Comparison of ENCODE assay signal across 32 mouse cellular contexts in the genomic region with DNA sequence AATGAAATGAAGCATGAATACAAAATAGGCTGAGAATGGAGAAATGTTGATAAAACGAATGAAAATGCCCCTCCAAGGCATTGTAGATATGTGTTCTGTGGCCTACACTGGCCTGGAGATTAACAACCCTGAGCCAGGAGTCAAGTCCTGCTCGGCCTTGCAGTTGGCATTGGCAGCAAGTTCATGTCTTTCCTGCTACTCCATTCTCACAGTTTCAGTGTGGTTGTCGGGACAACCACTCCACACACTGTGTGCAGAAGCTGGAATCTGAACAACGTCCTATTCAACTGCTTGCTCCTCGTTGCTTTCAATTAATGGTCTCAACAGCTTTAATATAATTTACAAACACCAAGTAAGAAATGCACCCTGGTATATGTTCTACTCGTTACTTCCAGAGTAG. TPM values are rescaled to one million over a fixed set of nuclear protein-coding genes. Genes with fewer than 3 reads are reported as not detected.
DNase-seq lines count a peak whose midpoint lies in the region; ATAC-seq and TF ChIP-seq lines count a peak whose summit lies in the region.
"Had no signal": no experiment of that assay in that cellular context is flagged by ENCODE, and none has a peak within 500 bp of the region (broad histone marks: within the 10 kb centered on the region; RNA-seq: fewer than 3 reads in every experiment).

No protein-coding gene starts in this region.

- H3K4me3 ChIP-seq in forebrain, postnatal 0 days (ENCODE audit: low read depth, low read length) = no peak overlapping the region
- no peak overlapping the region for H3K4me3 ChIP-seq in forebrain, embryonic 10.5 days
- no peak overlapping the region for H3K4me3 ChIP-seq in midbrain, embryonic 14.5 days (replicated peaks; ENCODE audit: low read depth, low read length)
- H3K4me3 ChIP-seq in midbrain, embryonic 10.5 days = no peak overlapping the region
- no peak overlapping the region for H3K4me3 ChIP-seq in midbrain, postnatal 0 days (ENCODE audit: low read depth, low read length)
- H3K4me3 ChIP-seq: forebrain, embryonic 15.5 days; heart, adult 2 months; heart, embryonic 12.5 days; intestine, embryonic 15.5 days; liver, embryonic 12.5 days; megakaryocyte, embryonic 14.5 days had no signal

- no peaks in the 10 kb centered on the region for H3K36me3 ChIP-seq in forebrain, postnatal 0 days (ENCODE audit: insufficient read depth)
- H3K36me3 ChIP-seq in forebrain, embryonic 10.5 days (replicated peaks) = no peaks in the 10 kb centered on the region
- no peaks in the 10 kb centered on the region for H3K36me3 ChIP-seq in midbrain, embryonic 14.5 days (ENCODE audit: control insufficient read depth, insufficient read depth, low read length)
- no peaks in the 10 kb centered on the region for H3K36me3 ChIP-seq in midbrain, embryonic 10.5 days
- H3K36me3 ChIP-seq in midbrain, postnatal 0 days (ENCODE audit: insufficient read depth, low read length) = no peaks in the 10 kb centered on the region
- H3K36me3 ChIP-seq: forebrain, embryonic 15.5 days; heart, embryonic 12.5 days; intestine, embryonic 15.5 days; liver, embryonic 12.5 days had no signal

- no peak for TF ChIP-seq POLR2A in brain, embryonic 14.5 days (IDR thresholded peaks at IDR 0.05; ENCODE audit: borderline replicate concordance, extremely low read depth, insufficient read depth, insufficient read length, poor library complexity, severe bottlenecking)

- no peaks in the 10 kb centered on the region for H3K27me3 ChIP-seq in forebrain, postnatal 0 days (ENCODE audit: insufficient read depth, low read length)
- no peaks in the 10 kb centered on the region for H3K27me3 ChIP-seq in forebrain, embryonic 10.5 days (ENCODE audit: poor library complexity, severe bottlenecking)
- H3K27me3 ChIP-seq in midbrain, embryonic 14.5 days (ENCODE audit: control insufficient read depth, insufficient read depth, low read length) = no peaks in the 10 kb centered on the region
- no peaks in the 10 kb centered on the region for H3K27me3 ChIP-seq in midbrain, embryonic 10.5 days (ENCODE audit: low read depth, poor library complexity, severe bottlenecking)
- H3K27me3 ChIP-seq in midbrain, postnatal 0 days (ENCODE audit: insufficient read depth, low read length) = no peaks in the 10 kb centered on the region
- H3K27me3 ChIP-seq: forebrain, embryonic 15.5 days; heart, embryonic 12.5 days; intestine, embryonic 15.5 days; liver, embryonic 12.5 days had no signal

- H3K4me2 ChIP-seq in forebrain, postnatal 0 days (ENCODE audit: low read depth) = no peak overlapping the region
- H3K4me2 ChIP-seq in midbrain, embryonic 14.5 days (ENCODE audit: low read length) = no peak overlapping the region
- H3K4me2 ChIP-seq in midbrain, postnatal 0 days (ENCODE audit: low read depth, low read length, poor library complexity, severe bottlenecking) = no peak overlapping the region
- H3K4me2 ChIP-seq: forebrain, embryonic 15.5 days; heart, embryonic 12.5 days; intestine, embryonic 15.5 days; liver, embryonic 12.5 days had no signal

- no peaks in the 10 kb centered on the region for H3K9me3 ChIP-seq in forebrain, postnatal 0 days (ENCODE audit: low read length)
- no peaks in the 10 kb centered on the region for H3K9me3 ChIP-seq in forebrain, embryonic 10.5 days
- H3K9me3 ChIP-seq in midbrain, embryonic 14.5 days (ENCODE audit: control insufficient read depth, low read length) = no peaks in the 10 kb centered on the region
- no peaks in the 10 kb centered on the region for H3K9me3 ChIP-seq in midbrain, embryonic 10.5 days (replicated peaks)
- no peaks in the 10 kb centered on the region for H3K9me3 ChIP-seq in midbrain, postnatal 0 days (ENCODE audit: low read length)
- H3K9me3 ChIP-seq: forebrain, embryonic 15.5 days; heart, embryonic 12.5 days; intestine, embryonic 15.5 days; liver, embryonic 12.5 days; megakaryocyte, embryonic 14.5 days had no signal

- no peak for TF ChIP-seq CTCF in forebrain, postnatal 0 days (IDR thresholded peaks at IDR 0.05; ENCODE audit: low read depth)
- no peak for TF ChIP-seq CTCF in brain, embryonic 14.5 days (IDR thresholded peaks at IDR 0.05; ENCODE audit: borderline replicate concordance, extremely low read depth, insufficient read depth, insufficient read length)
- TF ChIP-seq CTCF in midbrain, postnatal 0 days (IDR thresholded peaks at IDR 0.05) = no peak

- H3K4me1 ChIP-seq in forebrain, postnatal 0 days (ENCODE audit: insufficient read depth) = no peaks in the 10 kb centered on the region
- H3K4me1 ChIP-seq in forebrain, embryonic 10.5 days = peaks cover 6% of the 10 kb centered on the region; the same call in 1 of the 2 replicates
- H3K4me1 ChIP-seq in midbrain, embryonic 14.5 days (ENCODE audit: control insufficient read depth, insufficient read depth, low read length) = peaks cover 8% of the 10 kb centered on the region; the same call in 1 of the 2 replicates
- peaks cover 26% of the 10 kb centered on the region for H3K4me1 ChIP-seq in midbrain, embryonic 10.5 days
- no peaks in the 10 kb centered on the region for H3K4me1 ChIP-seq in midbrain, postnatal 0 days (ENCODE audit: insufficient read depth, low read length)
- H3K4me1 ChIP-seq: heart, embryonic 12.5 days; intestine, embryonic 15.5 days; liver, embryonic 12.5 days; megakaryocyte, embryonic 14.5 days had no signal

- peak; percentile 84 for ATAC-seq in forebrain, postnatal 0 days
- no peak for ATAC-seq in midbrain, embryonic 14.5 days (ENCODE audit: low FRiP score, low TSS enrichment)
- ATAC-seq in midbrain, postnatal 0 days (ENCODE audit: low FRiP score) = peak; percentile 80
- ATAC-seq: CD4-positive, CD25-positive, alpha-beta regulatory T cell, adult 4 months; forebrain, embryonic 15.5 days; intestine, embryonic 15.5 days; liver, embryonic 12.5 days; liver, postnatal 0 days had no signal

- DNase-seq in forebrain, postnatal 0 days = no peak
- no peak for DNase-seq in forebrain, embryonic 10.5 days (ENCODE audit: extremely low spot score, low spot score)
- peak; percentile 24 for DNase-seq in midbrain, embryonic 14.5 days
- no peak for DNase-seq in midbrain, embryonic 10.5 days (ENCODE audit: low spot score)
- DNase-seq in brain, embryonic 14.5 days (ENCODE audit: low read depth) = peak; percentile 55
- DNase-seq in midbrain, postnatal 0 days (ENCODE audit: low spot score) = peak; percentile 70
- DNase-seq in heart, postnatal 14 days = no peak
- DNase-seq in lung, postnatal 36 days = no peak
- DNase-seq: cerebellum, adult 11-12 months; cerebellum, postnatal 10 days; heart, adult 2 months; kidney, adult 2 months; kidney, postnatal 36 days; layer of hippocampus, postnatal 36 days; left cerebral cortex, postnatal 4 days; liver, postnatal 0 days; lung, postnatal 4 days; thymus, adult 2 months; thymus, postnatal 36 days had no signal

- 35% methylated on average over 6 of the region's 6 CpGs for WGBS in forebrain, postnatal 0 days
- WGBS in forebrain, embryonic 10.5 days = 83% methylated on average over 6 of the region's 6 CpGs
- 56% methylated on average over 6 of the region's 6 CpGs for WGBS in midbrain, embryonic 14.5 days
- 73% methylated on average over 6 of the region's 6 CpGs for WGBS in midbrain, embryonic 10.5 days
- WGBS in midbrain, postnatal 0 days = 55% methylated on average over 6 of the region's 6 CpGs

- intact Hi-C loops in heart, postnatal 14 days (cut with DNase I) = no loop called here

- no peak overlapping the region for H3K27ac ChIP-seq in forebrain, postnatal 0 days (ENCODE audit: low read depth, low read length)
- H3K27ac ChIP-seq in forebrain, embryonic 10.5 days = no peak overlapping the region
- no peak overlapping the region for H3K27ac ChIP-seq in midbrain, embryonic 14.5 days (replicated peaks; ENCODE audit: low read depth, low read length)
- H3K27ac ChIP-seq in midbrain, embryonic 10.5 days (replicated peaks) = no peak overlapping the region
- no peak overlapping the region for H3K27ac ChIP-seq in midbrain, postnatal 0 days (ENCODE audit: low read depth, low read length)
- H3K27ac ChIP-seq: forebrain, embryonic 15.5 days; heart, adult 2 months; intestine, embryonic 15.5 days; liver, embryonic 12.5 days had no signal

- no peak overlapping the region for H3K9ac ChIP-seq in forebrain, postnatal 0 days
- H3K9ac ChIP-seq in midbrain, embryonic 14.5 days (replicated peaks; ENCODE audit: low read length) = no peak overlapping the region
- H3K9ac ChIP-seq in midbrain, postnatal 0 days (replicated peaks; ENCODE audit: low read length, poor library complexity, severe bottlenecking) = no peak overlapping the region
- H3K9ac ChIP-seq: forebrain, embryonic 15.5 days; heart, embryonic 12.5 days; intestine, embryonic 15.5 days; liver, embryonic 12.5 days; liver, postnatal 0 days had no signal

RNA-seq across cellular contexts. Expression of a gene that starts 4.5 kb away (rescaled TPM):
- 0.85 and 1.3 TPM in 2 replicates for total RNA-seq in forebrain, postnatal 0 days (2014; rRNA removed)
- 0.43 and 0.69 TPM in 2 replicates for polyA plus RNA-seq in forebrain, postnatal 0 days (2015; fragmentation: Nextera tagmentation; extraction: Ambion mirVana)
- polyA plus RNA-seq in forebrain, embryonic 10.5 days (2016; fragmentation: Nextera tagmentation; extraction: Ambion mirVana) = 0.31 and 0.42 TPM in 2 replicates
- 0.29 and 0.32 TPM in 2 replicates for polyA plus RNA-seq in midbrain, embryonic 14.5 days (2014; fragmentation: Nextera tagmentation; extraction: Ambion mirVana)
- polyA plus RNA-seq in midbrain, embryonic 10.5 days (2016; fragmentation: Nextera tagmentation; extraction: Ambion mirVana) = 0.29 and 0.31 TPM in 2 replicates
- polyA plus RNA-seq in brain, embryonic 14.5 days (2012; rRNA removed) = 1.5 and 2.2 TPM in 2 replicates
- total RNA-seq in midbrain, postnatal 0 days (2014; rRNA removed) = 1.2 and 1.4 TPM in 2 replicates
- polyA plus RNA-seq in midbrain, postnatal 0 days (2015; fragmentation: Nextera tagmentation; extraction: Ambion mirVana) = 0.92 and 1.6 TPM in 2 replicates
- total RNA-seq in heart, postnatal 14 days (2021) = not detected
- total RNA-seq: gastrocnemius, adult 8-10 months; gastrocnemius, postnatal 4 days; heart, adult 2 months; monocyte, adult 5-6 weeks had no signal
- polyA plus RNA-seq: CD4-positive, CD25-positive, alpha-beta regulatory T cell, adult 4 months; heart, adult 2 months; heart, embryonic 12.5 days; heart, postnatal 0 days; kidney, adult 2 months; lung, embryonic 16.5 days had no signal

RNA-seq across cellular contexts. Expression of a gene that starts 26.4 kb away (rescaled TPM):
- 225 and 289 TPM in 2 replicates for total RNA-seq in forebrain, postnatal 0 days (2014; rRNA removed)
- 328 and 399 TPM in 2 replicates for polyA plus RNA-seq in forebrain, postnatal 0 days (2015; fragmentation: Nextera tagmentation; extraction: Ambion mirVana)
- polyA plus RNA-seq in forebrain, embryonic 10.5 days (2016; fragmentation: Nextera tagmentation; extraction: Ambion mirVana) = 83.4 and 104 TPM in 2 replicates
- 444 and 478 TPM in 2 replicates for polyA plus RNA-seq in midbrain, embryonic 14.5 days (2014; fragmentation: Nextera tagmentation; extraction: Ambion mirVana)
- 145 and 248 TPM in 2 replicates for polyA plus RNA-seq in midbrain, embryonic 10.5 days (2016; fragmentation: Nextera tagmentation; extraction: Ambion mirVana)
- 403 and 481 TPM in 2 replicates for polyA plus RNA-seq in brain, embryonic 14.5 days (2012; rRNA removed)
- total RNA-seq in midbrain, postnatal 0 days (2014; rRNA removed) = 141 TPM in 2 replicates
- polyA plus RNA-seq in midbrain, postnatal 0 days (2015; fragmentation: Nextera tagmentation; extraction: Ambion mirVana) = 221 and 222 TPM in 2 replicates
- total RNA-seq in heart, postnatal 14 days (2021) = under 1 TPM; 0.38 to 0.54 TPM
- total RNA-seq: common myeloid progenitor, adult 5-6 weeks; hematopoietic stem cell, adult 5-6 weeks; monocyte, adult 5-6 weeks had no signal
- polyA plus RNA-seq: CD4-positive, CD25-positive, alpha-beta regulatory T cell, adult 4 months; liver, postnatal 0 days had no signal

RNA-seq across cellular contexts. Expression of a gene that starts 44.1 kb away (rescaled TPM):
- 0.23 TPM in 1 of 2 replicates, not detected in the other for total RNA-seq in forebrain, postnatal 0 days (2014; rRNA removed)
- not detected in 2 replicates for polyA plus RNA-seq in forebrain, postnatal 0 days (2015; fragmentation: Nextera tagmentation; extraction: Ambion mirVana)
- polyA plus RNA-seq in forebrain, embryonic 10.5 days (2016; fragmentation: Nextera tagmentation; extraction: Ambion mirVana) = 0.07 and 0.15 TPM in 2 replicates
- polyA plus RNA-seq in midbrain, embryonic 14.5 days (2014; fragmentation: Nextera tagmentation; extraction: Ambion mirVana) = 0.09 TPM in 1 of 2 replicates, not detected in the other
- polyA plus RNA-seq in midbrain, embryonic 10.5 days (2016; fragmentation: Nextera tagmentation; extraction: Ambion mirVana) = 0.09 and 0.10 TPM in 2 replicates
- polyA plus RNA-seq in brain, embryonic 14.5 days (2012; rRNA removed) = 0.22 and 0.30 TPM in 2 replicates
- not detected in 2 replicates for total RNA-seq in midbrain, postnatal 0 days (2014; rRNA removed)
- polyA plus RNA-seq in midbrain, postnatal 0 days (2015; fragmentation: Nextera tagmentation; extraction: Ambion mirVana) = not detected in 2 replicates
- not detected for total RNA-seq in heart, postnatal 14 days (2021)
- total RNA-seq: gastrocnemius, adult 8-10 months; gastrocnemius, postnatal 4 days; heart, adult 2 months; left cerebral cortex, postnatal 4 days; monocyte, adult 5-6 weeks had no signal
- polyA plus RNA-seq: heart, adult 2 months; heart, postnatal 0 days had no signal

RNA-seq across cellular contexts. Expression of a gene that starts 44.8 kb away (rescaled TPM):
- total RNA-seq in forebrain, postnatal 0 days (2014; rRNA removed) = 22.9 and 27.4 TPM in 2 replicates
- polyA plus RNA-seq in forebrain, postnatal 0 days (2015; fragmentation: Nextera tagmentation; extraction: Ambion mirVana) = 24.7 and 33.4 TPM in 2 replicates
- polyA plus RNA-seq in forebrain, embryonic 10.5 days (2016; fragmentation: Nextera tagmentation; extraction: Ambion mirVana) = 41.2 and 41.4 TPM in 2 replicates
- 43.8 and 44.6 TPM in 2 replicates for polyA plus RNA-seq in midbrain, embryonic 14.5 days (2014; fragmentation: Nextera tagmentation; extraction: Ambion mirVana)
- 46.9 and 50.1 TPM in 2 replicates for polyA plus RNA-seq in midbrain, embryonic 10.5 days (2016; fragmentation: Nextera tagmentation; extraction: Ambion mirVana)
- 29.3 and 34.5 TPM in 2 replicates for polyA plus RNA-seq in brain, embryonic 14.5 days (2012; rRNA removed)
- total RNA-seq in midbrain, postnatal 0 days (2014; rRNA removed) = 21.5 and 24.2 TPM in 2 replicates
- polyA plus RNA-seq in midbrain, postnatal 0 days (2015; fragmentation: Nextera tagmentation; extraction: Ambion mirVana) = 34.2 and 38.5 TPM in 2 replicates
- total RNA-seq in heart, postnatal 14 days (2021) = 10 to 100 TPM; 17.3 to 18.9 TPM

Comparison
In these comparisons a context has a peak if more than half of its experiments do, and no peak if none do; other contexts are left out.
1. DNase-seq: peak in midbrain, embryonic 14.5 days (single experiment), brain, embryonic 14.5 days (single experiment) and midbrain, postnatal 0 days (single experiment); none in forebrain, postnatal 0 days (single experiment), forebrain, embryonic 10.5 days (single experiment), midbrain, embryonic 10.5 days (single experiment), heart, postnatal 14 days (0 of 2) and lung, postnatal 36 days (single experiment).